Mouse (Mus musculus): ENCODE data around the gene Misp.
A peak's percentile ranks its signal among the peaks of the same experiment; 100 is the strongest.

Gene Misp

DNA sequence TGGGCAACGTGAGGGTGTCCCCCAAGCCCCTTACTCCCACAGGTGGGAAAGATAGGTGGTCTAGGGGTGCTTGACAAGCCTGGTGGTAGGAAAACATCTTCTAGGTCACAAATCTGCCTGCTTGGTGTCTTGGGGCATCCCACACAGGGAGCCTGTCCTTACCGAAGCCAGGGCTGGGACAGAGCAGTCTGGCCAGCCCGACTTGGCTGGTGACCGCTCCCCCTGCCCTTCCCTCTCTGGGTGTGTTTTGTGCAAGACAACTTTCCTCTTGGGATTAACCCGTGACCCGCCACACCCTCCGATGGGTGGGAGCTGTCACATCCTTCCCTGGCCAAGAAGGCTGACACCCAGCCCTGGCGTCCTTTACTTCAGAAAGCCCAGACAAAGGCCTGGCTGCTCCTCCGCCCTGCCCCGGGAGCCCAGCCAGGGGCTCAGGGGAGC, 26.3 kb upstream of the Misp start:
- DNase-seq (ENCODE audit: low spot score) = no peak

DNA sequence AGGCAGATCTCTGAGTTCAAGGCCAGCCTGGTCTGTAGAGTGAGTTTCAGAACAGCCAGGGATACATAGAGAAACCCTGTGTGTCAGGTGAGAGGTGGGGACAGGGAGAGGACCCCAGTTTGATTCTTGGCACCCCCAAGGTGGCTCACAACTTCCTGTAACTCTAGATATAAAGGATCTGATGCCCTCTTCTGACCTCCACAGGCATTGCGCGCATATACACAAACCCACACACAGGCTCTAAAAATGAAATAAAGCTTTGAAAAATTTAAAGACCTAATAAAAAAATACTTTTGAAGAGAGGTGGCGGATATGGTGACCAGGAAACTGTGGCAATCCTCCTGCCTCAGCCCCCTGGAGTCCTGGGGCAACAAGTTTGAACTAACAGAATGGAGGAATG, 24.9 kb upstream of the Misp start:
- DNase-seq (ENCODE audit: low spot score) = no peak

DNA sequence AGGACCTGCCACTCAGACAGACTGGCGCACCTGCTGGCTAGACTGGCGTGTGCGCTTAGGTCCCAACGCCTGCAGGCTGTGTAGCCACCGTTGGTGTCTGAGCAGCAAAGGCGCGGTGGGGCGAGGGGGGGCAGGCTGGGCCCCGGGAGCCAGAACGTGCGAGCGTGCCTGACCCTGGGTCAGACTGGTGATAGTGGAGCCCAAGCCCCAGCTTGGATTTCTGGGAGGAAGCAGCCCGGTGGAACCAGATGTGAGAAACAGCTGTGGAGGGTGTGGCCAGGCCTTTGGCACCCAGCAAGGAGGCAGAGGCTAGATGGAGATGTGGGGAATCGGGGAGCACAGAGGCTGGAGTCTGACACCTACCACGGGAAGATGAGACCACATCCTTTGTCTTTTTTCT, 23.5 kb upstream of the Misp start:
- no peak for DNase-seq (ENCODE audit: low spot score)

DNA sequence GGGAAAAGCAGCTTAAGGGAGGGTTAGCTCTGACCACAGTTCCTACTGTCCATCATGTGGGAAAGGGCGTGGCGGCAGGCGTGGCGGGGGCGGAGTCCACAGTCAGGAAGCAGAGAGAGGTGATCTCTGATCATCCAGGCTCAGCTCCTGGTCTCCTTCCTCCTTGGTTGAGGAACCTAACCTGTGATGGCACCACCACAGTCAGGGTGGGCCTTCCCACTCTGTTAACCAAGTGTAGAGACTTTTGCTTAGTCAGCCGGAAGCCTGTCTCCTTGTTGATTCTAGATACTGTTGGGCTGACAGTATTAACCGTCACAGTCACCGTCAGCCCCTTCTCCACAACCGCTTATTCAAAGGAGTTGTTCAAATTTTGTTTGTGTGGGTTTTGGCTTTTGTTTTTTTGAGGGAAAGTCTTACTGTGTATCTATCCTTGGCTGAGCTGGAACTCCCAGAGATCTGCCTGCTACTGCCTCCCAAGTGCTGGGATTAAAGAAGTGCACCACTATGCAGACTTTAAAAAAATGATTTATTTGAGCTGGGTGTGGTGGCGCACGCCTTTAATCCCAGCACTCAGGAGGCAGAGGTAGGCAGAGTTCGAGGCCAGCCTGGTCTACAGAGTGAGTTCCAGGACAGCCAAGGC, 22.4 kb upstream of the Misp start:
- DNase-seq (ENCODE audit: low spot score) = no peak

DNA sequence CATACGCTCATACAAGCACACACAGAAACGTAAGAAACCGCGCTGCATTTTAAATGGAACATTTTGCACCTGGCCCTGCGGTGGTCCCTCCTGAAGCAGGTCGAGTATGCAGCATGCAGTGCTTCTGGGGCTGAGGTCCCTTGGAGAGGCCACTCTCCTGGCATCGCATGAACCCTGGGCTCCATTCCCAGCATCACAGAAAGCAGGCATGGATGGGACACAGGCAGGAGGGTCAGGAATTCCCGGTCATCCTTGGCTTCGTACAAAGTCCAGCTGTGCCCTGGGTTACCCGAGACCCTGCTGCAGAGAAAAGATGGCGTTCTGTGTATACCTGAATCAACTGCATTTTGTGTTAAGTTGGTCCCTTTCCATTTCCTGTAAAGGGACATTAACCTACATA, 20.3 kb upstream of the Misp start:
- DNase-seq (ENCODE audit: low spot score) = no peak

DNA sequence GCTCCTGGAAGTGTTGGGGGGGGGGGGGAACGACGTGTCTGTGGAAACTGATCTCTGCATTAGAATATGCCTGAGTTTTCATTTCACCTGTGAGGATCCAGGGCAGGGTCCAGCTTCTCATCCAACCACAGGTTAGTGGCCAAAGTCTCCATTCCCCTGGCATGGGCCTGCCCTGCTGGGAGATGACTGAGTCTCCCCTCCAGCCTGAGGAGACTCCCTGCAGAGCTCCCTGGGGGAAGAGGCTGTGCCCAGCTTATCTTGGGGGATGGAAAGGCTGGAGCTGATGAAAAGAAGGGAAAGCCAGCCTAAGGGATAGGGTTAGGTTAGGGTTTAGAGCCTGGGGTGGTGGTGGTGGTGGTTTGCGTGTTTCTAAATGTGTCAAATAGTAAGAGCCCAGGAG, 19.0 kb upstream of the Misp start:
- DNase-seq (ENCODE audit: low spot score) = no peak

DNA sequence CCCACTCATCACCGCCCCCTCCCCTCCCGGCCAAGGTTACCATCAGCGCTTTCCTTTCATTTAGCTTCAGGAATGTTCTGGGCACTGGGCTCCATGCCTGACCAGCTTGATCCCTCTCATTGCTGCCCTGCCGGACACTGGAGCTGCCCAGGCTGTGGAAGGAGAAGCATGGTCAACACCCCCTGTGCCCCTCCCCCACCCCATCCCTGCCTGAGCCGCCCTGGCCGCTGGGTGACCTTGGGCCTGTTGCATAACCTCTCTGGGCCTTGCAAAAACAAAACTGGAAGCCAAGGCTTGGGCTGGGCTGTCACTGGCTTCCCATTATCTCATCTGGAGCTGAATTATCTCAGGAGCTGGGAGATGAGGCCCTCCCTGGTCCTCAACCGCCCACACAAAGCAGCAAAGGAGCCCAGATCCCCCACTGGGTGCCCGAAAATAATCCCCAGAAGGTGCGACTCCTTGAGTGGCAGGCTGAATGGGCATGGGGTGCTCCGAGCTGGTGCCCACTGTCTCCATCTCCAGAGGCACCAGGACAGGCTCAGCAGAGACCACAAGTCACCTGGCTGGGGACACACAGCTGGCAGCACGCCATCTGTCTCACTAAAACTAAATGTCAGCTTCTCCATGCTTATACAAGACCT, 18.3 kb upstream of the Misp start:
- DNase-seq (ENCODE audit: low spot score) = no peak

DNA sequence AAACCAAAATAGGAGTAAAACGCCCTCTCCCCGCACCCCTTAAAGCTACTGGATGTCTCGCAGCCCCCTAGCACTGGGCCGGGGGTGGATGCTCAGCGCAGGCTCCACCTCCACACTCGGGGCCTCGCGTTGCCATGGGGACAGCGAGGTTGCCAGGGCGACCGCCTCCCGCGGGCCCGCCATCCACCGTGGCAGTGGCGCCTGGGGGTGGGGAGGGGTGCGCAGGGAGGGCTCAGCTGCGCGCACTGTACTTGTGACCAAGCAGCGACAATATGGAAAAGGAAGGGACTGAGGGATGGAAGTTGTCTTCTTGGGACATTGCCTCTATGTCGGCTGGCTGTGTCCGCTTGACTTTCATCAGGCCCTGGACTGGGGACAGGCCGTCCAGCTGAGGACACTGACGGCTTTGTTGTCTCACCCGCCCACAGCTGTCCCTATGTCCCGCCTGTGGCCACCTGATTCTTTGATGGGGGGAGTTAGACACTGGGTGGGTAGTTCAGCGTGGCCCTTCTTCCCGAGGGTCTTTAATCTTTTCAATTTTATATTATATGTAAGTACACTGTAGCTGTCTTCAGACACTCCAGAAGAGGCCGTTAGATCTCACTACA, 17.0 kb upstream of the Misp start:
- DNase-seq (ENCODE audit: low spot score) = peak; percentile 89

DNA sequence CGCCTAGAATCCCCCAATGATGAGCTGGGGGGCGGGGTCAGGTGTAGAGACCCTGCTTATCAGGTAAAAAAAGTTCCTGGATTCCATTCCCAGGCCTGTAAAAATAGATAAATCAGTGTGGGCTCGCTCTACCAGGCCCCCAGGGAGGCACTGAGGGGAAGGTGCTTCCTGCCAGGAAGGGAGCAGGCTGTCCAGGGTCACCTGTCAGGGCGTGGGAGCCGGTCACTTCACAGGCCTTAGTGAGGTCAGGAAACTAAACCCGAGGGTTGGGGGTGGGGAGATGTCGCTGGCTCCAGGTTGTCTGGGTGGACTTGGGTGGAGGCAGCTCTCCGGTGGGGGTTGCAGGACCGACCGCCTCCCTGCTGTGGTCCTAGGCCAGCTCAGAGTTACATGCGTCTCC, 15.2 kb upstream of the Misp start:
- DNase-seq (ENCODE audit: low spot score) = no peak

DNA sequence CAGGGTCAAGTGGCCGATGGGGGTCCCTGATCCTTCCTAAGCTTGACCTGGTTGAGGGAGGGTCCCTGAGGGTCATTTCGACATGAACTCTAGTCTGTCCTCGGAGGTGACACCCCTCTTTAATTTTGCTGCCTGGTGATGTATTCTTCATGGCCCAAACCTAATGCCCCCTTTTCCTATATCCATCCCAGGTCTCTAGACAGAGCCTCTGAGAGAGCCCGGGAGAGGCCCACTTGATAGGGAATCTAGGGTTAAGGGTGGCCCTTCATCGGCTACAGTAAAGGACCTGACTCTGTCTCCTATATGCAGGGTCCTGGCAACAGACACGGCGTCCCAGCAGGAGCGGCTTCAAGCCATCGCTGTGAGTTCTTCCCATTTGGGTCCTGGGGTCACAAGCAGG, 14.5 kb upstream of the Misp start:
- DNase-seq (ENCODE audit: low spot score) = no peak

DNA sequence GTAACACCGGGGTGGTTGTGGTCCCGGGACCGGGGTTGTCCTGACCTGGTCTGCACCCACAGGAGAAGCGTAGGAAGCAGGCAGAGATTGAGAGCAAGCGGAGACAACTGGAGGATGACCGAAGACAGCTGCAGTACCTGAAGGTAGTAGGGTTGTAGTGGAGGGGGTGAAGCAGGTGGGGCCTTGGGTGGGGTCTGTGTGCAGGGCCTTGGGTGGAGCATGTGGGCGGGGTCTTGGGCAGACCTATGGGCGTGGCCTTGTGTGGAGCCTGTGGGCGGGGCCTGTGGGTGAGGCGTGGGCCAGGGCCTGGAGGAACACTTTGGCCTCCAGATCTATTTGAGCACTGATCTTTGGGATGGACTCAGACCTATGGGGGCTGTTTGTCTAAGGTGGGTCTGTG, 13.8 kb upstream of the Misp start:
- DNase-seq (ENCODE audit: low spot score) = no peak

DNA sequence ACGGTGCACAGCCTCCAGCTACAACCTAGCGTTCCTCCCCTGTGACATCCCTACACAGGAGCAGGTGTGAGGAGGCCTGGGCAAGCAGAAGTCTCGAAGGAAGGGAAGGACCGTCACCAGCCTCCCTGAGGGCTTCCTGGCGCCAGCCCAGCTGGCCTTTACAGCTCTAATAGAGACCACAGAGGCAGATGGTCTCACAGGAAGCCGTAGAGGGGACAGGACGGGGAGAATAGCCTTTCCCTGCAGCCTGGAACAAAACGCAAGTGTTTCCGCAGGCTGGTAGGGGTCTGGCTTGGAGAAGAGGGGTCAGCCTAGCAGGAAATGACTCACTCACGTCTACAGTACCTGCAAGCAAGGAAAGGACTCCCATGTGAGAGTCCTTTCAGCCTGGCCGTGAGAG, 13.0 kb upstream of the Misp start:
- no peak for DNase-seq (ENCODE audit: low spot score)

DNA sequence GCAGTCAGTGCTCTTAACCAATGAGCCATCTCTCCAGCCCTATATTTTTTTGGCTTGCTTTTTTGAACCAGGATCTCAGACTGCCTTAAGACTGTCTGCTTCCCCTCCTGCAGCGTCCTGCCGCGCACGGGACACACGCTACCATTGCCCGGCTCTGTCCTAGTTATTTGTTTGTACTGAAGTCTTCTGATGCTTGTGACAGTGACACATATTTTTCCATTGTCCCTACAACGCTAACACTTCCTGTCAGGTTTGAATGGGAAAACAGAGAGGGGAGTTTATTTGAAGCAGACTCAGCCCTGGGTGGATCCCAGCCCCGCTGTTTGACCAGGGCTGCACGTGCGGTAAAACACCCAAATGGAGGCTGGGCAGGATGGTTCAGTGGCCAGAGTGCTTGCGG, 12.1 kb upstream of the Misp start:
- no peak for DNase-seq (ENCODE audit: low spot score)

DNA sequence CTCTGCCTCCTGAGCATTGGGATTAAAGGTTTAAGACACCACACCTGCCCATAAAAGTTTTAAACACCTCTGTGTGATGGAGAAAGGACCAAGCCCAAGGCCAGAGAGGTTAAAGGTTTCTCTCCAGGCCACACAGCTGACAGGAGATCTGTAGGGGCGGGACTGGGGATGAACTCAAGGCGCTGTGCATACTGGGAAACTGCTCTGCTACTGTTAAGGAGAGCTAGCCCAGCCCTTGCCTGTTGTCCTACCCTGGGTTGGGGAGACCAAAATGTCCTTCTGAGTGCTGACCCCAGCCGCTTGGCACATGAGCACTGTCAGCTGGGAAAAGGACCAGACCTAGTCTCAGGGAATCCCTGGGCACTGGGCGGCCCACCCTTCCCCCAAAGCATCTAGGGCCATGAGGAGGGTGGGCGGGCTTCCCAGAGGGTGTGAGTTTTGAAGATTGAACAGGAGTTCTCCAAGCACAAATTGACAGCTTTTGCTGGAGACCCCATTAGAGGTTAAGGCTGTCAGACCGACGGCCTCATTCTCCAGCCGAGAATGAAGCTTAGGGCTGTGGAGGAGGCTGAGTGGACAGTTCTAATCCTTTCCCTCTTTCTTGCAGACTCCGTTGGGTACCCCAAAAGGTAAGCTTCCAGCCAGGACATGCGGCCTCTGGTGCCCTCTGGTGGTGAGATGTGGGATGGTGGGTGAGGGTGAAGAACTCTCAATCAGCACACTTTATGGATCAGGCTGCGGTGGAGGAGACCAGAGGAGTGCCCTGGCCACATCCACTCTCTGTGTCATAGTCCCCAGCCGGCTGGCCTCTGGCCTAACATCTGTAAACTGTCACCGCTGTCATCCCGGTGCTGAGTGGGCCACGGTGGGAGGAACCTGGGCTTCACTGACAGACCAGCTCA, 8.8 kb upstream of the Misp start:
- DNase-seq (ENCODE audit: low spot score) = peak; percentile 62

DNA sequence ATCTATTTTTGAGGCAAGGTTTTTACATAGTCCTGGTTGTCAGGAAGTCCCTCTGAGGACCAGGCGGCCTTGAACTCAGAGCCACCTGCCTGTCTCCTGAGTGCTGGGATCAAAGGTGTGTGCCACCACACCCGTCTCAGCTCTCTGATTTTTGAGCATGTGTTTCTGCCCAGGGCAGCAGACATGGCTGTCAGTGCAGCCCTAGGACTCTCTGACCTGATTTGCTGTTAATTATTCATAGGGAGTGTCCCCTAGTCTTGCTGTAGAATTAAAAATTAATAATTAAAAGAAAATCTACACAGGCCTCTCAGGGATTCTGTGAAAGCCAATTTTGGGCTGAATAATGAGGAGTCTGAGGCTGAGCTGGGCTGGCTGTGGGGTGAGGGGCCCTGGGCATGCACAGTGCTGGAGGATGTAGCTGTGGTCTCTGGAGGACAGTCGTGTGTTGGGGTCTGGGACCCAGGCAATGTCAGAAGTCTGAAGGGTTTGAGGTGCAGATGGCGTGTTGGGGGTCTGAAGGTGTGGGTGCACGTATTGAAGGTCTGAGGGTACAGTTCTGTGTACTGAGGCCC, 6.4 kb upstream of the Misp start:
- DNase-seq (ENCODE audit: low spot score) = no peak

DNA sequence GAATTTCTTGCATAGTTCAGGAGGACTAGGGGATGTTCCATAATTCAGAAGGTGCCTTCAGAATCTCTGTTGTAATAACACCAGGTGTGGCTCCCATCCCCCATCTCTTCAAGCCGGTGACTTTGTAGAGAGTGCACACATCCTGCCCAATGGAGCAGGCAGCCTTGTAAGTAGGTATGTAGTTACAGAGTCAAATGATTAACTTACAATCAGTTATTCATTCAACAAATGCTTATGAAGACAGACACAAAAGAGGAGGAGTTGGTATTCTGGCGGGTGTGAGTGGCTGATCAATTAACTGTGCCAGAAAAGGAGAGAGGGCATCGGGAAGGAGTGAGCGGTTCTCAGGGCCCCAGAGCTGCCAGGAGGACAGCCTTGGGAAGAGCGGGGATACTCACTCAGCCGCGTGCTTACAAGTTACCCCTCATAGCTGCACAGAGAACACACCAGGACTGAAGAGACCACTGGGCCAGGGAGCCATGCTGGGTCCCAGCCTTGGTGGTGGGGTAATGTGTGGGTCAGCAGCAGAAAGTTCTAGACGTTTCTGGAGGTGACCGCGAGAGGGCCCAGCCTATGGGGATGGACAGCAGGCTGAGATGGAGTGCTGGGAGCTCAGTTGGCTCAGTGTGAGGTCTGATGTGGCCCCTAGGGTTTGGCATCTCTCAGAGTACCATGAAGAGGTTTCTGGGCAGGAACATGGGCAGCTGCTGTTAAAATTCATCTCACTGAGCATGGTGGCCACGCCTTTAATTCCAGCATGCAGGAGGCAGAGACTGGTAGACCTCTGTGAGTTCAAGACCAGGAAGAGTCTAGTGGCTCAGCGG, 4.9 kb upstream of the Misp start:
- no peak for DNase-seq (ENCODE audit: low spot score)

DNA sequence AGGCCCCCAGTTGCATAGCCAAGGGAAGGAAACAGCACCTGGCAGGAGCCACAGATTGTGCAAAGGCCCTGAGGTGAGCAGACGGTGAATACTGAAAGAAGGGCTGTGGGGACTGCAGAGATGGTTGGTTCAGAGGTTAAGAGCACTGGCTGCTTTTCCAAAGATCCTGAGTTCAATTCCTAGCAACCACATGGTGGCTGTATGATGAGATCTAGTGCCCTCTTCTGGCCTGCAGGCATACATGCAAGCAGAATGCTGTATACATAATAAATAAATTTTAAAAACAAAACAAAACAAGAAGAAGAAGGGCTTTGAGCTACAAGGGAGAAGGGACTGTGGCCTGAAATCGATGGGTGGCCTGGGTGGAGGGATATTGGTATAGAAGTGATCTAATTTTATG, 3.7 kb upstream of the Misp start:
- no peak for DNase-seq (ENCODE audit: low spot score)

DNA sequence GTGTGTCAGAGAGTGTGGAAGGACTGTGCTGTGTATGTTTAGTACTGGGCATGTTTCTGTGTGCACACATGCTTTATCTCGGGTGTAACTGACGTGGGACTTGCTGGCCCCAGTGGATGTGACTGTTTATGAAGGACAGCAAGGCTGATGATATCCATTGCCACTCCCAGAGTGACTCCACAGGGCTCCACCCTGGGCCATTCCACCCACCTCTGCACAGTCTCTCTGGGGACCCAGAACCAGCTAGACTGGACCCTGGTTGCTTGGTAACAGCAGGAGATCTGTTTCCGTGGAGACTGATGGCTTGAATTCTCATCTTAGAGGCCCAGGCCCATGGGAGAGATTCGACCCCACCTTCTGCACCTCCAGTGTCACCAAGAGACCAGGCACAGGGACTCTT, 2.6 kb upstream of the Misp start:
- no peak for DNase-seq (ENCODE audit: low spot score)

DNA sequence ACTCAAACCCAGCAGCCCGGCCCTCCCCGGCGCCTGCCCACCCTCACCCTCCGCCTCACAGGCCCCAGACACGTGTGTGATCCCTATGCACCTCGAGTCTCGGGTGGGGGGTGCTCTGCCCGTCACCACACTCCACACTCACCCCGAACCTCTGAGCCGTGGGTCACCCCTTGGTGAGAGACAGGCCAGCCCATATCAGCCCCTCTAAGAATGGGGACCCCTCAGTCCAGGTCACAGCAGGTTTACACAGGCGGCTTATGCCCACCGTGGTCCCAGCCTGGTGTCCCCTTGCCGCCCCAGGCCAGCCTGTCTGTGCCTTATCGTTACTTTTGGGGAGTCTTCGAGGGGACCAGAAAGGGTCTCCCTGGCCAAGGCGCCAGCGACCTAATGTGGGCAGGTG, 1.2 kb upstream of the Misp start:
- DNase-seq (ENCODE audit: low spot score) = no peak

DNA sequence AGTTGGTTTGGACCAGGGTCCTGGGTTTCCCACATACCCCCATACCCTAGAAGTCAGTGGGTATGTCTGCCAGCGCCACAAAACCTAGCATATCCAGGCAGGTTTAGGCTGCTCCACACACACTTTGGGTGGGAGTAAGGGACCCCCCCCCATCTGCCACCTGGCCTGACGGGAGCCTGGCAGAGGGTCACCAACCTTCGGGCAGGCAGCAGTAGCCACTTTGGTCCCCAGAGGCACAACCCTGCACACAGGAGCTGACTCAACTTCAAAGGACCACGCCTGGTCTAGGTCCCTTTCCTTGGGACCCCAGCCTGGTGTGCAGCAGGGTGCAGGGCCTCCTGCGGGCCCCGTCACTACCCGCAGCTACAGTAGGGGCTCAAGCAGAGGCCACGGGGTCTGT, 512 bp upstream of the Misp start:
- no peak for DNase-seq (ENCODE audit: low spot score)

DNA sequence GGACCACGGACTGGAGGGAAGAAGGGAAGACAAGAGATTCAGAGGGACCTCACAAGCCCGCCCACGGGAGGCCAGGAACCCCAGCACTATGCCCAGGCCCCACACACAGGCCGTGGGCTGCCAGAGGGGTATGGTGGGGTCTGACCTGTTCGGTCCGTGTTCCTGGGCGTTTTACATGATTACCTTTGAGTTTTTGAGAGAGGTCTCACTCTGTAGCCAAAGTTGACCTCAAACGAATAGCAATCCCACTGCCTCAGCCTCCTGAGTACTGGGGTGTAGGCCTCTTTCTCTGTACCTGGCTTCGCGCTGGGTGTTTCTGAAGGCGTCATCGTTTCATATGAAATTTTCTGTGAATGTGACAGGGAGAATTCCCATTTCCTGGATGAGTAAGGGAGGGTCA, 942 bp downstream of the Misp start:
- no peak for DNase-seq (ENCODE audit: low spot score)

DNA sequence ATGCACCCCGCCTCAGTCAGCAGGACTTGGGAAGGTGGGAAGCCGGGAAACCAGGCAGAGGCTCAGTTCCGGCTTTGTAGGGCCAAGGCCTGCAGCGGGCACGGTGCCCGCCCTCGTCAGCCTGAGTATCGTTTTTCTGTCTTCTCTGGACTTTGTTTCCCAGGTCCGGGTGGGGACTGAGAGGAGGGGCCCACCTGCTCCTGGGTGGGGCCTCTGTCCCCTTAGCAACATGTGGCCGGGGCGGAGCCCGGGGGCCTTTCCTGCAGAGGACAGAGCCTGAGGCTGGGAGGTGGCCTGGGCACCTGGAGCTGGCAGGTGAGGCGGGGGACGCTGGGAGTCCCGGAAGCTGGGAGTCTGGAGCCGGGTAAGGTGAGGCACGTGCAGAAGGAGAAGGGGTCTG, 1.6 kb downstream of the Misp start:
- DNase-seq (ENCODE audit: low spot score) = no peak
